Mouse (Mus musculus): ENCODE measurements at regions not wholly inside any gene's neighbourhood (a gene's known extent, or its start where the extent isn't known, plus 50 kb on each side); places are given as distances from the start of the nearest gene placed in this dataset.

DNA sequence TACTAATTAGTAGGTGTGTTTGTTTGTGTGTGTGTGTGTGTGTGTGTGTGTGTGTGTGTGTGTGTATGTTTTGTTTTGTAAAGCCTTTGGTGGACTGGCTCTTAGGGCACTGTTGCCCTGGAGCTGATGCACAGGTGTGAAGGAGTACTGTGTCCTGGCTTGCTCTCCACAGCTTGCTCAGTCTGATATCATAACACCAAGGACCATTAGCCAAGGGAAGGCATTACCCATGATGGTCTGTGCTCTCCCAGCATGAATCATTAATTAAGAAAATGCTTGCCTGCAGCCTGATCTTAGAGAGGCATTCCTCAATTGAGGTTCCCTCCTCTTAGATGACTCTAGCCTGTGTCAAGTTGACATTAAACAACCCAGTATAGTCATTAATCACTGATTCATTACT is 54.7 kb downstream of the Spry2 start:
- no peak for DNase-seq

DNA sequence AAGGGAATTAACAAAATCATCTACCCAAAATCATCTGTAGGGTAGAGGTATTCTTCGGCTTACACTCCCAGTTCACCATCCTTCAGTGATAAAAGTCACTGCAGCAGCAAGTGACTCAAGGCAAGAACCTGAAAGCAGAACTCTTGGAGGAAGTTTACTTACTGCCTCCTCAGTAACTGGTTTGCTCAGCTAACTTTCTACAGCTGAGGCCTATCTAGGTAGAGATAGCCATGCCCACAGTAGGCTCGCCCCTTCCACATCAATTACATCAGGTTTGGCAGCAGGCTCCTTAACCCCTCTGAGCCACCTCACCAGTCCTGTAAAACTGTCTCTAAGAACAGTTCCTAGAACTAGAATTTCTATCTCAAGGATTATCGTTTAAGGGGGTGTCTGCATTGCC is 59.1 kb downstream of the Spry2 start:
- no peak for DNase-seq

DNA sequence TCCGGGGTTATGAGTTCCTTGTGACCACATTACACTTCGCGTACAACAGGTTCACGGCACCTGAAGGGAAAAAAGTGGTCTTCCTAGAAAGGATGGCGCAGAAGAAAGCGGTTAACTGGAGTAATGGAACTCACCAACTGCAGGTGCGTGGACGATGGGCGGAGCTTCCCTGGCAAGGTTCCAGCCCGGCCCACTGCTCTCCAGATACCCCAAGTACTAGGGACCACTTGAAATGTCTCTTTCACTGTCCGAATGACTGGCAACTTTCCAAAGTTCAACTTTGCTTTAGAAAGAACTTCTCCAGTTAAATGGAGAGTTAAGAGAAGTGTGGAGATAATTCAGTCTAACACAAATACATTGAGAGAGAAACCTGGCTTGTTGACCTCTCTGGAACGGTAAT is 65.9 kb downstream of the Spry2 start:
- no peak for DNase-seq

DNA sequence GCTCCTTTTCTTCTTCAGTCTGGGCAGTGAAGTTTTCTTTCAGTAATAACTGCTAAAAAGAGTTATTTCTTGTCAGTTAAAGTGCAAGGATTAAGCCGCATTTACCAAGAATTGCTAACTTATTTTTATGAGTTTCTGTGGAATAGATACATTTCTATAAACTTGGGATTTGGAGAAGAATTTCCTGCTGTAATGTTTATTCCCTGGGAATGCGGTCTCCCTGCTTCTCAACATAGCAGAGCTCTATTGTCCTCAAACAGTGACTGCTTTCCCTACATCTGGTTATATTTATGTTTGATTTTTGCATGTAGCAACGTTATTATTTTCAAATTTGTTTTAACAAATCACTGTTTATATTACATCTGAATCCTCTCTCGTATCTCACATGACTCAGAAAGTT is 66.3 kb downstream of the Spry2 start:
- DNase-seq, result no peak

DNA sequence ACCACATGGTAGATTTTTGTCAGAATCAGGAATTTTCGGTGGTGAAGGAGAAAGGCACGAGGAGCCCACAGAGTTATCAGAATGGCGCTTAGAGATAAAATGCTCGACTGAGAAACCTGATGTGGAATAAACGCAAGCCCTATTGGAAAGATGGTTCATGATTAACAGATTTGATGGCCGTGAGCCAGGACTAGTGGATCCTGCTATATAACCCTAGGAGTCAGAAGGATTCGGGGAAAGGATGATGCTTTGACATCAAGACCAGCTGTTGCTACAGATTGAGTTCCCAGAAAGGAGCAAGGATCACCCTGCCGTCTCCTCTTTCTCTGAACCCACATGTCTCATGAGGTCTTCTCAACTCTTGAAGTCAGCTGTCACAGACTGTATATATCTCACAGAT is 73.5 kb downstream of the Spry2 start:
- DNase-seq, result no peak

DNA sequence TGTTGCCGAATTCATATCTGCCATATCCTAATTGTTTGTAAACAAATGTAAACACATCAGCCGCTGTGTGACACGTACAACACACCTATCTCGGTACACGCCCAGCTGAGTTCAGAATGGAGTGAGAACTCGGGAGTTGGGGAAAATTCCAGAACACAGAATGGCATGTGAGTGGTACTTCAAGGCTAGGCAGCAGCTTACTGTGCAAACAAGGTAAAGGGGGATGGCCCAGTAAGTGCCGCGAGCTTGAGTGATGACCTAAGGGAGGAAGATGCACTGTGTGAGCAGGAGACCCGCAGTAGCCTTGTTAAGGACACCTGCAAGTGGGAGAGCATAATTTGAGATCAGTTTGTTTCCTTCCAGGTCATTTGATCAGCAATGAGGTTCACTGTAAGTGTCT is 74.0 kb downstream of the Spry2 start:
- DNase-seq, result no peak

DNA sequence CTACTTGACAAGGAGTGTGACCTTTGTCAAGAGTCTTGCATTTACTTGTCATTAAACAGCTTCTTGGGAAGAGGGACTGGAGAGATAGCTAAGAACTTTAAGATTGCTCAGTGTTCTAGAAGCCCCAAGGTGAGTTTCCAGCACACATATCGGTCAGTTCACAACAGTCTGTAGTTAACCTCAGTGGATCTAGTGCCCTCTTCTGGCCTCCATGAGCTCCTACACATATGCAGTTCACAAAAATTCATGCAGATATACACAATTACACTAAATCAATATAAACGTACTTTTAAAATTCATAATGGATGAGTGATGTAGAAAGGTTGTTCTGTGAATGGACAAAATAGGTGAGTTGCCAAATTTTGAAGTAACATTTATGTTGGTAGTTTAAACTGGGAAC is 77.1 kb downstream of the Spry2 start:
- no peak for DNase-seq

DNA sequence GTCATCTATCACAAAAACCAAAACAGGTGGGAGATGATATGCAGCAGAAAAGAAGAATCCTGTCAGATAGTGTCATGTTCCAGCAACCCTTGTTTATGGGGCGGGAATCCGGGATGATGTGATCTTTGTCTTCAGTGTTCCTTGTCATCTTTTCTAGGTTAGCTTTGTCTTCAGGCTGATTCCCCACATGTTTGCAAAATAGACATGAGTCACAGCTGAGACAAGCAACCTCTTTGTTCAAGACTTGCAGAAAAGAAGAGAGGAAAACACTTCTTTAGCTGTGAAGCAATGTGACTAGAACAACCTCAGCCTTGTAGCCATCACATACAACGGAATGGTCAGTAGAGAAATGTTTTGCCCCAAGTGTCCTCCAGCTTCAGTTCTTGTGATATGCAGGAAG is 77.8 kb downstream of the Spry2 start:
- no peak for DNase-seq

DNA sequence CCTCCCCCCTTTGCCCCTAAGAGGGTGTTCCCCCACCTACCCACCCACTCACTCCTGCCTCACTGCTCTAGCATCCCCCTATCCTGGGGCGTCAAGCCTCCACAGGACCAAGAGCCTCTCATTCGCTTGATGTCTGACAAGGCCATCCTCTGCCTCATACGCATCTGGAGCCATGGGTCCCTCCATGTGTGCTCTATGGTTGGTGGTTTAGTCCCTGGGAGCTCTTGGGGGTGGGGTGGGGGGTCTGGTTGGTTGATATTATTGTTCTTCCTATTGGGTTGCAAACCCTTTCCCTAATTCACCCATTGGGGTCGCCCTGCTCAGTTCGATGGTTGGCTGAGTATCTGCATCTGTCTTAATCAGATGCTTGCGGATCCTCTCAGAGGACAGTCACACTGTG is 79.1 kb downstream of the Spry2 start:
- DNase-seq, result no peak

DNA sequence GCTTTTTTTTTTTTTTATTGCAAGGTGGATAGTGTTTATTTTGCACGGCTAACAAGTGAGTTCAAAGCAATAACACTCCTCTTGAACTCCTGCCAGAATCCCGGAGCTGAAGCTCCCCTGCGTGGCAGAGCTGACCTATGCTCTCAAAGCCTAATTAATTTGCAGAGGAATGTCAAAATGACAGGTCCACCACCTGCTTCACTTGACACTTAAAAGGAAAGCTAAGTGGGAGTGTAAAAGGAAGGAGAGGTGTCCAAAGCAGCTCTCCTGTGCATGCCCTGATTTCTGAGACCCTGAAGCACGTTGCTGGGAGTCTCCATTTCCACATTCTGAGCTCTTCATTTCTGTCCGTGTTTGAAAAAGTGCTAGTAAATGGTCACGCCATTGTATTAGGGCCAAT is 80.8 kb downstream of the Spry2 start:
- DNase-seq, result no peak

DNA sequence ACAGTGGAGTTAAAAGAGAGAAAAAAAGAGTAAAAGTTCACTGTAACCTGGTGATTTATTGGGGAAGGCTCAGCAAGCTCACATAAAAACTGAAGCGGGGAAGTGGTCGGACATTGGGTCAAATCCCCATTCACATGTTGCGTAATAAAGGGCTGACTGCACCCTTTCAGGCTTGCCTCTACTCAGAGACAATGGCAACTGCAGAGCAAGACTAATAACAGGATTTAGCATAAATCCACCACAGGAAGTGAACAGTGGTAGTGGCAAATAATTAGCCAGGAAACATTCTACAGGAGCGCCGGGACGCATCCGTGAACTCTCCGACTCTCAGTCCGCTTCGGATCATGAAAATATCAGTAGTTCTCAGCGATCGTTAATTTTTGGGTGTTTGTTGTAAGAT is 81.3 kb downstream of the Spry2 start:
- DNase-seq, result no peak

DNA sequence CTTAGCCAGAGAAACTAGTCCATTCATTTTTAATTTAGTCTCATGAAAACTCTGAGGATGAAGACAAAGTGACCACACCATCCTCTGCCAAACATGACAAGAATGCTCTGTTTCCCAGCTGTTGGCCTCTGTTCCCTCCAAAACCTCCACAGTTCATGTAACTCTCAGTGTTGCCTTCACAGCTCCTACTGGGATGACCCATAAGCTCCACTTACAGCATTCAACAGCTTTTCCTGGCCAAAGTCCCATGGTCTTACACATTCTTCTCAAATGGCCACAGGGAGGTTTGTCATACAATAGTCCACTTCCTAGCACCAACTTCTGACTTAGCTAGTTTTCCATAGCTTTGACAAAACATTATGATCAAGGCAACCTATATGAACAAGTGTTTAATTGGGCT is 83.0 kb downstream of the Spry2 start:
- no peak for DNase-seq

DNA sequence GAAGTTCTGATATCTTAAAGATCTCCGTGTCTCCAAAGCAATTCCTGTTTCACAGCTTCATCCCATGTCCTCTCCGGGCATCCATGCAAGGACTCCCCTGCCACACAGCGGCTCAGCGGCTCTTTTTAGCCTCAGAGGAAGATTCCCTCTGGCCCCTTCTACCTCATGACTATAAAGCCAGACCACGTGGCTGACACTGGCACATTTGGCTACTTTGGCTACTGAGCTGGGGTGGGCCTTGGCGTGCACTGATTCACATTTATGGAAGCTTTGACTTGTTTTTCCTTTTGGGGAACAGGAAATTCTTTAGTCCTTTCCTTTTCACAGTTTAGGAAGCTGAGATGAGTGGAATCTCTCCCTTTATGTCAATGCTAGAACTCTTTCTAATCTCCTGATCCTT is 83.5 kb downstream of the Spry2 start:
- DNase-seq, result no peak

DNA sequence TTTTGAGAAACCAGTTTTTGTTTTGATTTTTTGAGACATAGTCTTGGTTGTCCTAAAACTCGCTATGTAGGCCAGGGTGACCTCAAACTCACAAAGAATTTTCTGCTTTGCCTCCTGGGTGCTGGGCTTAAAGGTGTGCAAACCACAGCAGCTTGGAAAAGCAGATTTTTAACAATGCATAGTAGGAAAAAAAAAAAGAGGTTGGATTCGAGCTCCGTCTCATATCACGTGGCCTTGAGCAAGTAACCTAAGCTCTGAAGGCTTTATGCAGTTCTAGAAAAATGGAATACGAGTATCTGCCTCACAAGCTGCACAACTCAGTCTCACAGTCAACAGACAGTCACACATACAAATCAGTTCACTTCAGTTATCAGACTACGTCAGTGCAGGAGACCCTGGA is 90.9 kb downstream of the Spry2 start:
- DNase-seq, result no peak

DNA sequence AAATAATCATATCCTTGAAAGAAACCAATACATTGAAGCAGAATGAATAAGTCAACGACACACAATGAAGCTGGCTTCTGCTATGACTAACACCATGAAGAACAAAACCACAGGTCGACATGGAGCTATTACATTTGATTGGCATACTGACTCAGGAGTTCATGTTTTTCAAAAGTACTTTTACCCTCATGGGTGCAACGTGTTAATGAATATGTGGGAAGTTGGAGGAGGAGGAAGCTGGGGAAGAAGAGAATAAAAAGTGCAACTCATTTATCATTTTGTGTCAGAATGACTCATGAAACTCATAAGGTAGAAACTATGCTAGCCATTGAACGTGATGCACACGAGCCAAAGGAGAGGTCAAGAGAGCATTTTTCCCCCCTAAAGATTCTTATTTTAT is 91.3 kb downstream of the Spry2 start:
- DNase-seq, result no peak

DNA sequence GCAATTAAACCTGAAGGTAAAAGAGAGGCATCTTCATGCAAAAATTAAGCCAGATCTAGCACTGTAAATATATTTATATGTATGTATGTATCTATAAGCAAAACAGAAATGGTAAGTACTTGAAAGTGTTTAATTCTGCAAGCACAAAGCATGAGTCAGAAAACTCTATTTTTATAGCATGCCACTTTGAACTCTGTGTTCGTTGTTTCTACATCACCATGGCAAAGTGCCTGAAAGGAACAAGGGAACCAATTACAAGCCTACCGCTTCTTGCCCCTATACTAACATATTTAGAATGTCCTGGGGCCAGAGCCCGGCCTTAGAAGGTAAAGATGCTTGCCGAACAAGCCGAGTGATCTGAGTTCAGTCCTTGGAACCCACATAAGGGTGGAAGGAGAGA is 91.9 kb downstream of the Spry2 start:
- DNase-seq, result no peak

DNA sequence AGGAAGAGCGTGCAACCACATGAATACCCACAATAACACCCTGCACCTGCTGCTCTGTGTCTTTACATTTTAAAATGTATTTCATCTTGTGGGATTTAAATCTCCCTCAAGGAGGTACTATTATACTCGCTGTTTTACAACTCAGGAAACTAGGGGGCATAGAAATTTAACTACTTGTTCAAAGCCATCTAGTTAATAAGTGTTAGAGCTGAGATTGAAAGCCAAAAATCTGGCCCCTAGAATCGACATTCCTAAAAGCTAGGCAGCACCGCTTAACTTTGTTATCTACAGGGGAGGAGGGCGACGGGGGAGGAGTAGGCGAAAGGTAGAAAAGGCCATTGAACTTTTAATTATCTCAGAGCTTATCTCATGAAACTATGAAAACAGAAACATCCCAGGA is 93.3 kb downstream of the Spry2 start:
- no peak for DNase-seq

DNA sequence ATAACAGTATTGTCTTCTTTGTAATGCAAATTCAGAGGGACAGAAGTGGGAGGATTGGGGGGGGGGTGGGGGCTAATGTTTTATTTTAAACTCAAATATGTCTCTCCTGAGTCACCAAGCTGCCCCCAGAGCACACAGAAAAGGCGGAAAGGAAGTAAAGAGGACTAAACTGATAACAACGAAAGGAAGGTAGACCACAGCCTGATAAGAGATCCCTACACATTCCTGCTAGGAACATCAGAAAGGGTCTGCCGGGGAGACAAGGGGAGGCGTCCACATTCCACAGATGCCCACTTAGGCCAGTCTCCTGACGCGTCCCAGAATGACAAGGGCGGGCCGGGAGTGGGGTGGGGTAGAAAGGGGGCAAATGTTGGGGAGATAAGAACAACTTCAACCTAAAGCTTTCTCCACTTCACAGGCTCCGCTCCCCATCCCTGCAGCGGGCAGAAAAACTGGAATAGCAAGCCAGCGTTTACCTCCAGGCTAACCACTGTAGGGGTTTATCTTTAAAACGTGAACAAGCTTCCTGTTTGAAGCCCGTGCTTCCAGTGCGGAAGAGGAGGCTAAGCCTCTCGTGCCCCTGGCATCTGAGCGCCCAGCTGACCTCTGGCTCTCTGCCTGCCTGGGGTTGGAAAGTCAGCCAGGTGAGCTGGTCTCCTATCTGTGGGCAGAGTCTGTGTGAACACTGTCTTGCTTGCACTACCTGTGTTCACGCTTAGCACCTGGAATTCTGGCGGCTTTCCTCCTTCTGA is 93.9 kb downstream of the Spry2 start:
- no peak for DNase-seq

DNA sequence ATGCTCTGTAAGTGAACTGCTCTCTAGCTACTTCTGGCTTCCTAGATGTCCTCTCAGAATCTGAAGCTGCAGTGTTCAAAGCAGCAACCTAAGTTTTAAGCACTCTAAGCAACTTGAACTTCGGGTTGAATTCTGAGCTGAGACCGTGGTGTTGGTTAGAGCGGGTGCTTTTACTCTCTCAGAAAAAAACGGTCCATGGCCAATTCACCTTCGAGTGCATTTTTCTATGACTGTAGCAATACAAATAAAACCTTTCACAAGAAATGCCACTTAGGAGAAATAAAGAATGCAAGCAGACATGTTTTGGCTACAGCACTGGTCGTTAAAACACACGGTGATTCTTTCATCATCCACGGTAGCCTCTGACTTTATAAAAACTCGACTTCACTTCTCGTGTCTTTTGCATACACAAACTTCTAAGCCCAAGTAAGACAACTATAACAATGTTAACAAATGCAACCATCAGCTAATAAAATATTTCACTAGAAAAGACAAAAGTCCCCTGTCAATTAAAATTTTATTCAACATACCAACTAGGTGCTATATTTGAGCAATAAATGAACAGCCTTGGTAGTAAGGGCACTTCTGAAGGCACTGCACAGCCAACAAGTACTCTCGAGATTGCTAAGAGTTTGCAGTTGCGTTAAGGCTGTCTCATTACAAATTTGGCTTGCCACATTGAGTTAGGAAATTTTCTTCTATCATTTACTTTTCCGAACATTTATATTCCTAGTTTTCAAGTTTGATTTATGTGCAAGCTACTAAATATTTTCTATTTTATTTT is 96.3 kb downstream of the Spry2 start:
- DNase-seq, result no peak

DNA sequence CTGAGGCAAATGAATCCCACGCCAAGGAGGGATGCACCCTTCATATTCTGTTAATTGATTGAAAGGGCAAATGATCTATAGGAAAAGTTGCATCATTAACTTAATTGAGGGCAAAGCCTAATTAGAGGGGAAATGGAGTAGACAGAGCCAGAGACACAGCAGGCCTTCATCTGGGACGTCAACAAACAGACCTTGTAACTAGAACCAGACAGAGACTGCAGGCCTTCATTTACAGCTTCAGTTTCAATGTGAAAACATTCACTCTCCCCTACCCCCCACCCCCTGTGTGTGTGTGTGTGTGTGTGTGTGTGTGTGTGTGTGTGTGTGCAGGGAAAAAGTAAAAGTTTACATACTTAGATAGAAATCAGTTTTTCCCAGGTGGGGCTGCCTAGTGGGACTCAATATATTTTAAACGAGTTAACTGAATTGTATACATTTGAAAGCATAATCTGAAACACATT is 97.2 kb downstream of the Spry2 start:
- no peak for DNase-seq

DNA sequence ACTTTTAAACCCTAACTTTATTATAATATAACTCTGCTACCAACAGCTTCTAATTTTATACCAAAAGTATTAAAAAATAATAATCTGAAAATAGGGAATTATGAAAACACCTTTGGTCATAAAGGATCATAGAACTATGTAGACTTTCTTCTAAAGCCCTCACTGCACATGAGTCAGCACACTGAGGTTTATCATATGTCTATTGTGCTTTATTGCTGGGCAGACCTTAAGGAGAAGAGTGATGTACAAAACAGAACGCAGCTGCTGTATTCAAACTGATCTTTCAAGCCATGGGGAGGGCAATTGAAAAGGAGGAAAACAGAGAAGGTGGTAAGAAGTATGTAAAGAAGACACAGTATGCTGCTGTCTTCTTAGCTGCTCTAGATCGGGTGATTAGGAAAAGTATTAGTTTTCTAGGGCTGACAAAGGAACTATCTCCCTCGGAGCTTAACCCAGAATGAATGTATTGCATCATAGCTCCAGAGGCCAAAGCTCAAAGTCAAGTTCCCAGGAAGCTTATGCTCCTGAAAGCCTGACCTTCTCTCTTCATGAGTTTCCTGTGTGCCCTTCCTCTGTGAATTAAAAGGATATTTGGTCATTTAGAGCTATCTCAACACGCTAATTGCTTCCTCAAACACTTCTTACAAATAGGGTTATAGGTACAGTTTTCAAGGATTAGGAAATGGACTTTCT is 103.5 kb downstream of the Spry2 start:
- no peak for DNase-seq

DNA sequence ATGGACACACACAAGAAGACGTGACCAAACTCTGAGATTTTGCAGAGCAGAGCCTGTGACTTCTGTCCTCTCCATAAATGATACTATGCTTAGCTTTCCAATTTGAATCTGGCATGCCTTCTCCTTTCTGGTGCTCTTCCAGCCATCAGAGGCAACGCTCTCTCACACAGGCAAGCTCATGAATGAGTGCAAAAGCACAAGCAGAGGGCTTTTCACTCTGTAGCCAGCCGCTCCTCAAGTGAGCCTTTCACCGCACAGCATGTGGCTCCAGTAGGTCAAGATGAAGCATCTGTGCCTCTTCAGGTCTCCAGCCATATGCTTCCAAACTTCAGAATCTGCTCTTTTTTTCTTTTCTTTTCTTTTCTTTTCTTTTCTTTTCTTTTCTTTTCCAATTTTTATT is 106.2 kb downstream of the Spry2 start:
- no peak for DNase-seq

DNA sequence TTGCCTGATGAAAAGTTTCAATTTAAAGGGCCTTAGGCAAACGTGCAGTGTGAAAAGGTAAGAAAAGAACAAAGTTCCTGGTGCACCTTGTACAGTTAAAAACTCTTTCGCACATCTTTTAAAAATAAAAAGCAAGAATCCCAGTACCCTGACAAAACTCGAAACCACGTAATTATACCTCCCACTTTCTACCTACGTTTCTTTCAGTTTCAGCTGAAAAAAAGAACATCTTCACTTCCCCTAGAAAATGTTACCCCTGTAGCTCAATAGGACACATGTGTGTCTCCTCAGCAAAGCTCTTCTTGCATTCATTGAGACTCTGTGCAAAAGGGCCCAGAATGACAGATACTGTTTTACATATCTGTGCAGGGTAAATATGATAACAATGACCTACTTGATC is 113.2 kb downstream of the Spry2 start:
- DNase-seq, result no peak

DNA sequence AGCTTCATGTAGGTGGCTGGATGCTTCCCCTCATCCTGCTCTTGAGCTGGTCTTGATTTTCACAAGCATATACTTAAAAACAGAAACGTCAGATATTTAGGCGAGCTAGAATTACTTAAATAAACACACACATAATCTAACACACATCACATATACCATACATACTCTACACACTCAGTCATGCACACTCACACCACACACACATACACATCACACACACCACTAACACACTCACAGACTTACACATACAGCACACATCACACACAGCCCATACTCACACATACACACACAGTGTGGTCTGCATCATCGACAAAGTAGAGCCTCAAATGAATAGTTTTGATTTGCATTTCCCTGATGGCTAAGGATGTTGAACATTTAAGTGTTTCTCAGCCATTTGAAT is 116.9 kb downstream of the Spry2 start:
- no peak for DNase-seq

Data from right cerebral cortex, adult 18-20 months (tissue).